24 mouse cellular contexts compared by ENCODE assay signal in genomic region chr13:21250074-21250681, GRCm38 (mm10). TPM values are rescaled to one million over a fixed set of nuclear protein-coding genes. Genes with fewer than 3 reads are reported as not detected.
A peak's percentile ranks its signal among the peaks of the same experiment; 100 is the strongest.
DNase-seq lines count a peak whose midpoint lies in the region; ATAC-seq and TF ChIP-seq lines count a peak whose summit lies in the region.
"Had no signal": no experiment of that assay in that cellular context is flagged by ENCODE, and none has a peak within 500 bp of the region (broad histone marks: within the 10 kb centered on the region; RNA-seq: fewer than 3 reads in every experiment).

No protein-coding gene starts in this region.

- intact Hi-C loops in gastrocnemius, postnatal 14 days (cut with DNase I; ENCODE audit: low total_unique reads): no loop called here

- DNase-seq in midbrain, embryonic 11.5 days (ENCODE audit: low spot score, missing footprints): peak; percentile 86
- peak; percentile 87 for DNase-seq in R1 (ENCODE audit: low read depth, low spot score)
- DNase-seq in ovary, adult 18-20 months (ENCODE audit: low spot score): no peak
- no peak for DNase-seq in gastrocnemius, postnatal 14 days
- DNase-seq in gastrocnemius, adult 8-10 months (ENCODE audit: low spot score in 2 of 2): no peak
- DNase-seq: cerebellum, adult 8-10 months; forebrain, postnatal 0 days; gastrocnemius, postnatal 25 days; kidney, adult 18-20 months; kidney, postnatal 10 days; left cerebral cortex, postnatal 4 days; lung, adult 18-20 months; lung, postnatal 4 days; right cerebral cortex, adult 18-20 months had no signal

- peaks cover 2% of the 10 kb centered on the region; the same call in 1 of the 2 replicates for H3K4me1 ChIP-seq in midbrain, embryonic 11.5 days (ENCODE audit: control insufficient read depth, insufficient read depth, low read length)
- H3K4me1 ChIP-seq in midbrain, embryonic 15.5 days: no peaks in the 10 kb centered on the region
- peaks cover 2% of the 10 kb centered on the region for H3K4me1 ChIP-seq in embryonic fibroblast, embryonic 13.5 days (ENCODE audit: control insufficient read depth, insufficient read depth, low read length)

- no peak overlapping the region for H3K9ac ChIP-seq in midbrain, embryonic 11.5 days (ENCODE audit: low read length)
- no peak overlapping the region for H3K9ac ChIP-seq in midbrain, embryonic 15.5 days
- H3K9ac ChIP-seq: forebrain, postnatal 0 days; midbrain, embryonic 13.5 days had no signal

- ATAC-seq in midbrain, embryonic 11.5 days (ENCODE audit: low FRiP score): no peak
- no peak for ATAC-seq in midbrain, embryonic 15.5 days (replicated peaks)
- ATAC-seq: forebrain, postnatal 0 days; hindbrain, postnatal 0 days; midbrain, embryonic 13.5 days had no signal

- H3K4me2 ChIP-seq in midbrain, embryonic 11.5 days: no peak overlapping the region
- no peak overlapping the region for H3K4me2 ChIP-seq in midbrain, embryonic 15.5 days
- H3K4me2 ChIP-seq: midbrain, embryonic 13.5 days had no signal

- 28% methylated on average over 9 of the region's 9 CpGs for WGBS in midbrain, embryonic 11.5 days
- 39% methylated on average over 9 of the region's 9 CpGs for WGBS in midbrain, embryonic 15.5 days

- no peak for TF ChIP-seq POLR2A in embryonic fibroblast, embryonic 13.5 days (IDR thresholded peaks at IDR 0.05; ENCODE audit: low read depth, low read length)

- H3K4me3 ChIP-seq in midbrain, embryonic 11.5 days (ENCODE audit: low read depth, low read length): no peak overlapping the region
- H3K4me3 ChIP-seq in midbrain, embryonic 15.5 days: no peak overlapping the region
- 0 out of 2 replicates have a peak overlapping the region, but pooled peaks have one; percentile 18 for H3K4me3 ChIP-seq in embryonic fibroblast, embryonic 13.5 days (ENCODE audit: insufficient read depth, low read length)
- H3K4me3 ChIP-seq: layer of hippocampus, adult 2 months; midbrain, embryonic 13.5 days; myocyte had no signal

- no peaks in the 10 kb centered on the region; the same call in 1 of the 2 replicates for H3K27me3 ChIP-seq in midbrain, embryonic 11.5 days (ENCODE audit: control insufficient read depth, insufficient read depth, low read length)
- peaks cover 3% of the 10 kb centered on the region; the same call in 1 of the 2 replicates for H3K27me3 ChIP-seq in midbrain, embryonic 15.5 days (replicated peaks)

- no peaks in the 10 kb centered on the region for H3K36me3 ChIP-seq in midbrain, embryonic 11.5 days (ENCODE audit: control insufficient read depth, insufficient read depth, low read length)
- H3K36me3 ChIP-seq in midbrain, embryonic 15.5 days (replicated peaks): no peaks in the 10 kb centered on the region
- H3K36me3 ChIP-seq: midbrain, embryonic 13.5 days had no signal

- H3K27ac ChIP-seq in midbrain, embryonic 11.5 days (ENCODE audit: low read depth, low read length): no peak overlapping the region
- H3K27ac ChIP-seq in midbrain, embryonic 15.5 days: no peak overlapping the region
- H3K27ac ChIP-seq in embryonic fibroblast, embryonic 13.5 days (ENCODE audit: insufficient read depth, low read length): no peak overlapping the region
- H3K27ac ChIP-seq: hindbrain, postnatal 0 days; layer of hippocampus, adult 2 months; midbrain, embryonic 13.5 days had no signal

- H3K9me3 ChIP-seq in midbrain, embryonic 11.5 days (ENCODE audit: control insufficient read depth, low read length): no peaks in the 10 kb centered on the region
- H3K9me3 ChIP-seq in midbrain, embryonic 15.5 days: no peaks in the 10 kb centered on the region
- H3K9me3 ChIP-seq: midbrain, embryonic 13.5 days had no signal

- TF ChIP-seq CTCF in embryonic fibroblast, embryonic 13.5 days (IDR thresholded peaks at IDR 0.05; ENCODE audit: borderline replicate concordance, insufficient read depth, low read length): no peak

RNA-seq across cellular contexts. Expression of gene Gpx5, which starts 42.4 kb away (rescaled TPM):
- polyA plus RNA-seq in midbrain, embryonic 11.5 days (2014; fragmentation: Nextera tagmentation; extraction: Ambion mirVana): not detected in 2 replicates
- polyA plus RNA-seq in midbrain, embryonic 15.5 days (2015; fragmentation: Nextera tagmentation; extraction: Ambion mirVana): not detected in 2 replicates
- not detected in 2 replicates for polyA plus RNA-seq in embryonic fibroblast, embryonic 13.5 days (2011; ENCODE audit: insufficient read length, low read depth, missing spikeins)
- total RNA-seq in gastrocnemius, postnatal 14 days (2021): not detected
- total RNA-seq in gastrocnemius, adult 8-10 months (2022): not detected
- total RNA-seq: adrenal gland, postnatal 4 days; forebrain, postnatal 0 days; gastrocnemius, postnatal 25 days; heart, postnatal 25 days; hindbrain, postnatal 0 days; layer of hippocampus, adult 2 months; left cerebral cortex, adult 18-20 months; left cerebral cortex, postnatal 4 days; neutrophil, adult 5-6 weeks had no signal
- polyA plus RNA-seq: forebrain, postnatal 0 days; hindbrain, postnatal 0 days; midbrain, embryonic 13.5 days; myocyte had no signal

Comparison
In these comparisons a context has a peak if more than half of its experiments do, and no peak if none do; other contexts are left out.
1. DNase-seq: peak in midbrain, embryonic 11.5 days (single experiment) and R1 (single experiment); none in ovary, adult 18-20 months (single experiment), gastrocnemius, postnatal 14 days (single experiment) and gastrocnemius, adult 8-10 months (0 of 2).